Mouse (Mus musculus) lung, adult 18-20 months (tissue): ENCODE measurements around the gene Pon3.

Source experiments
- DNase-seq, 2 experiments: peaks; one replicate each; pipeline ENCODE4 v3.0.0; 2022; ENCODE audit warnings: mixed read lengths in 2 of 2

The Pon3 gene

GRCm38 (mm10) chr6:5177967-5178891 lies 77.9 kb downstream of the Pon3 start:
- DNase-seq: no peak

GRCm38 (mm10) chr6:5174179-5174812 lies 81.8 kb downstream of the Pon3 start:
- DNase-seq: no peak

GRCm38 (mm10) chr6:5172571-5172970 lies 83.5 kb downstream of the Pon3 start:
- no peak for DNase-seq

- DNase-seq: no peak
Measured at GRCm38 (mm10) chr6:5171418-5171817, 84.7 kb downstream of the Pon3 start.
